Mouse (Mus musculus) urinary bladder, postnatal 4 days (tissue): ENCODE results near the gene Acot7.
"Not testable (repeated sequence)": the region's sequence is repeated elsewhere in the genome, so short reads cannot be mapped to it uniquely, and the experiment has no call there.

Source experiments
- DNase-seq, 2 experiments: peaks; one replicate each; pipeline ENCODE4 v3.0.0; 2021 to 2022; ENCODE audit warnings: low spot score in 2 of 2

The Acot7 gene

DNA sequence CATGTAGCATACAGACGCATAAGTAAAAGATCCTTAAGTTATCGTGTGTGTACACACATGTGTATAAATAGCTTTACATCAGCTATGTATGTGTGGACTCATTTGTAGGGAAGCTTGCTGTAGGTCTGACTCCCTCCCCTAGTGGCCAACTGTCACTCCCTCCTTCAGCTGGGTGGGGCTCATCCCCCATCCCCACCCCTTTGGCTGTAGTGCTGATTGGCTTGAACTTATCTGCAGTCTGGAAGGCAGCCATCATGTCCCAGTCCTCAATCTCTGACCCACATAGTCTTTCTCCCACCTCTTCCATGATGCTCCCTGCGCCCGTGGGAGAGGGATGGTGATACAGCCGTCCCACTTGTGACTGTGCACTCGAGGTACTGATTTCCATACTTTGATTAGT, 26.7 kb downstream of the Acot7 start:
- DNase-seq: no peak

DNA sequence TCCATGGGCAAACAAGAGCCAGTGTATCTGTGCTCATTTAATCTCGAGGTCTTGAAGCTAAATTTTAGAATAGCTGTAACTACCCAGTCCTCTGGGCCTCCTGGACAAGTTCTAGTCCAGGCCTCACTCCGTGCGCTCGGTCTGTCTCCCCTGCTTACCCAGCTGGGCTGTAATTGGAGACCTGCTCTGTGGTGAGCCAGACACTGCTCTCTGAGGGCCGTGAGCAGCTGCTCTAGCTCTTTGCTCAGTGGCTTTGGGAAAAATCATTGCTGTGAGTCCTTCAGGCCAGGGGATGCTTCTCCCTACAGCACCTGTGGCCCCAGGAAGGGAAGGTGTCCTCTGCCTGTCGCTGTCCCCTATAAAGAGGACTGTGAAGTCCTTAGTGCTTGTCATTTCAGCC, 28.3 kb downstream of the Acot7 start:
- DNase-seq: peak in 1 of 2 experiments; percentile 12

DNA sequence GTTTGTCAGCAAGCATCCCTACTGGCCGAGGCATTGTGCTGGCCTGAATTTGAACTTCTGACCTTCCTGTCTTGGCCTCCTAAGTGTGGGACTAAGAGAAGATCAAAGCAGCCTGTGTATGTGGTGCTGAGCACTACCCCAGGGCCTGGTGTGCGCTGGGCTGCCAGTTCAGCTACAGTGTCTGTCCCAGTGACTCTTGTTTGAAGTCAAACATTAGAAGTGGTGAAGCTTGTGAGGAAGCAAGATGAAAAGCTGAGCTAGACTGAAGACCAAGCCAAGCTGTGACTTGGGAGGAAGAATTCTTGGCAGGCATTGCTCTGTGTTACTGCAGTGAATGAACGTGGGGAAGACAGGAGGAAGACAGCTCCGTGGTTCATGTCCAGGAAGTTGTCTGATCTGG, 31.7 kb downstream of the Acot7 start:
- DNase-seq: no peak

DNA sequence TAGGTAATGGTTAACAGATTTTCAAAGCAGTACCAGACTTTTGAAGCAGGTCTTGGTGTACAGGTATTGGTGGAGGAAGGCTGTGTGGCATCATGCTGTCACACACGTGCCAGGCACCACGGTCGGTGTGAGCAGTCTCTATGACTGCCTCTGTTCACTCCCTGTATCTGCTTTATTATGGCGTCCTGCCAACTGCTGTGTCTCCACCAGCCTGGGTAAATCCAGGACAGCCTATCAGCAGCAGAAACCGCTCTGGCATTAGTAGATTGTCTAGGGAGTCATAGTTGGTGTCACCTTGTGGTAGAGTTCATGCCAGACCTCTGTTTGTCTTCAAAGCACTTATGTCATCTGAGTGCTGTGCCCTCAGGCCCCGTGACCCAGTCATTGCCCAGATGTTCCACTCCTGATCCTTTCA, 34.2 kb downstream of the Acot7 start:
- no peak for DNase-seq

DNA sequence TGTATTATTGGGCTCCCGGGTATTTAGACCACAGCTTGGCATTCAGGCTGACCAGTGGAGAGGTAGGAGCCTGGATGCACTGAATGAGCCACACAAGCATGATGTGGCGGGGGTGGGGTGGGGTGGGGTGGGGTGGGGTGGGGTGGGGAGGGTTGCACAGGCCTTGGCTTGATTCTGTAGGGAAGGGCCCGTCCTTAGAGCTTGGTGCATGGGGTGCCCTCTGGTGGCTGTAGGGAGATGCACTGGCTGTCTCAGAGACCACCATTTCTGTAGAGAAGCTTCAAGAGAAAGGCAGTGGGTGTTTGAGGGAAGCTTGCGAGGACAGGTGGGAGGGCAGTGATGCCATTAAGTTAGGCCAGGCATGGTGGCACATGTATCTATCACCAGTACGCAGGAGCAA, 34.6 kb downstream of the Acot7 start:
- no peak for DNase-seq

DNA sequence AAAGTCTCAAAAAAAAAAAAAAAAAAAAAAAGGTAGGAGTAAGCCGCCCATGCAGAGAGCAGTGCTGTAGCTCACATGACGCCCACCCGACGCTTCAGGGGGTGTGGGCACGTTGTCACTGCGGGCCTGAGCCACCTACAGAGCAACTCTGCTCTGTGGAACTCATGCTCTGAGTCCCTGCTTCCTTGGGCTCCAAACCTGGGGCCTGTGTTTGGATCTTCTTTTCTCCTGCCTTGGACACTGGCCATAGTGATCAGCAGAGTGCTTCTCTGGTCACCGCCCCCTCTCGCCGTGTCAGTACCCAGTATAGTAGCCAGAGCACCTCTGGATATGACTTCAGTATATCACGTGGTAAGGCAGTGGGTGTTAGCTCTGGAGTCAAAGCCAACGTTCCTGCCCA, 35.0 kb downstream of the Acot7 start:
- no peak for DNase-seq

DNA sequence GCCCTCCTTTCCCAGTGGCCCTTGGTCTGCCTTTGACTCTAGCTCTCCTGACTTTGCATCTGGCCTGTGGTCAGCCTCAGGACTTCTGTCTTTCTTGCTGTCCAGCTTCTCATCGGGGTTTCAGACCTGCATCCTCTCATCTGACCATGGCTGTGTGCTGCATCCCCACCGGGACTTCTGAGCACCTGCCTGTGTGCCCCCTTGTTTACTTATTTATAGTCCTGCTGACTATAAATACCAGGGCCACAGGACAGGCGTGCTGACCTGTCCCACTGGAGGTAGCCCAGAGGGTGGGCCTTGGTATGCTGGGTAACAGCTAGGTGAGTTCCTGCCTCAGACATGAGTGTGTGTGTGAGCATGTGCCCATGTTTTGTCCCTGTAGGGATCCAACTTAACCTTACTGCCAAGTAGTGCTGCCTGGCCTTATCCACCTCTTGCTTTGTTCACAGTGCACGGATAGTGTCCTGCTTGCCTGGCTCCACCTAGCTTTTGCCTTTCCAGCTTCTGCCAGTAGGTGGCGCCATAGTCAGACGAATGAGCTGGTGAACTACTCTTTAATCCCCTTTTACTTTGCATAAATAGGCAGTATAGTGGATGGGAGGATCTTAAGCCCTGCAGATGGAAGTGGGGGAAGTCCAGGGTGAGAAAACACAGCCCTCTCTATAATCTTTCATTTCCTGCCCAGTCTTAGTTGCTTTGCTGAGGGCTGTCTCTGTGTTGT, 36.0 kb downstream of the Acot7 start:
- DNase-seq: peak; percentile 78 to 93

DNA sequence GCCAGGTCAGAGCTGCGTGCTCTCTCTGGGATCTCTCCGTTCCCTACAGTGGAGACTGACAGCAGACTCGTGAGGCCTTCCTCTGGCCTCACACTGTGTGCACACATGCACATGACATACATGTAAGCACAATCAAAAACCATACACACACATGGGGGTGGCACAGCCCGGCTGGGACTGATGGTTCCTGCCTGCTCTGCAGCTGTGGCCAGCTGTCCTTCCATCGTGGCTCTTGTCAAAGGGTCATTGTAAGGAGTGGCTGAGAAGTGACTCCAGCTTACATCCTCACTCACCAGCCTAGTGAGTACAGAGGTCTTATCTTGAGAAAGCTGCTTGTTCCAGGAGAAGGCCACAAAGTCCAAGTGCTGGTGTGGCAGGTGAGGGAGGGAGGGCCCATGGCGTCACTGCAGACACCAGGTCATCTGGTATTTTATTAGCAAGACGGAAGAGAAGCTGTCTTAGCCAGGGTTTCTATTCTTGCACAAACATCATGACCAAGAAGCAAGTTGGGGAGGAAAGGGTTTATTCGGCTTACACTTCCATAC, 37.0 kb downstream of the Acot7 start:
- no peak for DNase-seq

DNA sequence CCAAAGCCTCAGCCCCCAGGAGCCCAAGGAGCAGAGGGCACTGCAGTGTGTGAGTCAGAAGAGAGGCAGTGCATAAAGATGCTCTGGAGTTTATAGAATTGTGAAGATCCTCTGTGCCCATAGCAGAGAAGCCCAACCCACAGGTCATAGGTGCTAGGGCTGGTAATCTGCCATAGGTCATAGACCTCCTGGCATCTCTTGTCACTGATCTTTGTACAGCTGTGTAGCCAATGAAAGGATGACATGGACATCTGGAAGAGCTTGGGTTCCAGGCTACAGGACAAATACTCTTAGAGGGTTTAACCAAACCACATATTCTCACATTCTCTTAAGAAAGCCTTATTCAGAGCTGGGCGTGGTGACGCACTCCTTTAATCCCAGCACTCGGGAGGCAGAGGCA, 41.7 kb downstream of the Acot7 start:
- no peak for DNase-seq

DNA sequence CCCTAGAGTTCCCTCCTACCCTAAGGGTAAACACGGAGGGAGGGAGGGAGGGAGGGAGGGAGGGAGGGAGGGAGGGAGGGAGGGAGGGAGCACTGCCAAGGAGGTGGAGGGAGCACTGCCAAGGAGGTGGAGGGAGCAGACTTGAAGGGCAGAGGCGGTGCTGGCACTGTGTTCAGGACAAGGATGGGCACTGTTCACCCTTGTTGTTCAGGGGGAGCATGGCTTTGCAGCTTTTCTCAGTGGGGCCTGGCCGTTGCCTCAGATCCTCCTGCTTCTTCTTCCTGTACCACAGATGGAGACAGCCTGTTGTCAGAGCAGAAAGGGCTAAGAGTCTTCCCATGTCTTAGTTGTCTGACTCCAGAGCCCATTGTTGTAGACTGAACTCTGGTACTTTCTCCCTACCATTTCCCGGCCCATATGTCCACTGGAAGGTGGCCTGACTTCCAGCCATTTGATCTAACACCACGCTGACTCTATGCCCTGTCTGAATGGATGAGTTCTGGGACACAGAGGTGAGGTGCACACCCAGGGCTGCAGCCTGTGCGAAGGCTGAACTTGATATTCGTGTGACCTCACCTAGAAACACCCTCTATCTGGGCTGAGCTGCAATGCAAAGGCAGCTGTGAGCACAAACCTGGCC, 43.0 kb downstream of the Acot7 start:
- no peak for DNase-seq

DNA sequence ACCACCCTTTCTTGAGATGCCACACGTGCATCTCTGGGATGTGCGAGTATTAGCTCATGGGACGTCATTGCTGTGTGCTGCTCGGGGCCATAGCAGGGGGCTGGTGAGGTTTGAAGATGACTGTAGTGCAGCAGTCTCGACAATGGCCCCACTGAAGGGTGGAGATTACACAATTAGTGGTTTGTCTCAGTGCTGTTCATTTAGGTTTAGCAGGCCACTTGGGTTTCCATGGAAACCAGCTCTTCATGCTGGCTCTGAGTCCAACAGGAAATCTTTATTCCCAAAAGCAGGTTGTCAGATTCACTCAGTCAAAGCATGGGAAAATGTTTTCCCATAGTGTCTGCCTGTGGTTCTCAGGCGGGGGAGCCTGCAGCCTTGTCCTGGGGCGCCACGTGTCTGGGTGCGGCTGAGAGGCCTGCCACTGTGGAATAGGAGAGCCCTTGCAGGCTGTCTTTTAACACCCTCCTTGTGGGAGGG, 43.5 kb downstream of the Acot7 start:
- no peak for DNase-seq

DNA sequence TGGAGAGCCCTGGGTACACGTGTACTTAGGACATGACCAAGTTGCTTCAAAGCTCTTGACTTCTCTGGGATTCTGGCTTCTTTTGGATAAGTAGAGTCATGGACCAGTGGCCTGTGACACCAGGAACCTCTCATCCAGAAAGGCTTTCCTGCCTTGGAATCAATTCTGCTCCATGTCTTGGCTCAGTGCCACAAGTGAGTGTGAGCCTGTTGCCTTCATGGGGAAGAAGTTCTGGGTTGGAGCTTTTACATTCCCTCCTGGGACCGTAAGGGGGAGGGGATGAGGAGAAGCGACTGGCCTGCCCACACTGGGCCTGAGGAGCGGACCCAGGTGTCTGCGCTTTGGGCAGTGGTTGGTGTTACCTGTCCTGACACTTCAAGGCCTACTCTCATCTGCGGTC, 44.2 kb downstream of the Acot7 start:
- DNase-seq: no peak

DNA sequence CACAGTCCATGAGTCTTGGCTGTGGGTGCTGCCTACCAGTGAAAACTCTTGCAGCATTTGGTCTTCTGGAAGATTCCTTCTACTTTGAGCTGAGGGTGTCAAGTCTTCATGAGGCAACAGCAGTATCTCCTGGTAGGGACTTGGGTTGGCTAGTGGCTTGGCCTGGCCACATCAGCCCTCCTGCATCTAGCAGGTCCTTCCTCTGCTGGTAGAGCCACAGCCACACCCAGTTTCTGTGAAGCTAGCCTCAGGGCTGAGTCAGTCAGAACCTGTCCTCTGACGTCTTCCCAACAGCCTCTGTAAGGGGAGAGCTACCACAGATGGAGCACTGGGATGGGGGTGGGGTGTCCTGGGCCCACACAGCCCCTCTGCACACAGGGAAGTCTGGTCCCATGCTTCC, 44.6 kb downstream of the Acot7 start:
- DNase-seq: no peak

DNA sequence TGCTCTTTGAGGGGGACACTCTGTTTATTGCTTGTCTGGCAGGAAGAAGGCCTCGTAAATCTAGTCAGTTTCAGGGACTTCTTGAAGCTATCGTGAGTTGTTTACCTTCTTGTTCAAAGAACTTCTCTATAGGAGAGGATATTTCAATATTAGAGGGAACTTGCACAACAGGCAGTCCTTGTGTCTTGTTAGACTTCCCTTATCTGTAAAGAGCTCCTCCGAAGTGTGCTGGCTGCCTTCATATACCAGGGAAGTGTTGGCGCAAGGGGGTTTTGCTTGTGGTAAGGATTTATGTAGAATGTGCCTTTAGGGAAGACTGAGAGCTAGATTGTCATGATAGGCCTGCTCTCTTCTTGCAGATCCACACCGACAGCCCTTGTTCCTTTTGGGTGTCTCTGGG, 46.2 kb downstream of the Acot7 start:
- DNase-seq: no peak

DNA sequence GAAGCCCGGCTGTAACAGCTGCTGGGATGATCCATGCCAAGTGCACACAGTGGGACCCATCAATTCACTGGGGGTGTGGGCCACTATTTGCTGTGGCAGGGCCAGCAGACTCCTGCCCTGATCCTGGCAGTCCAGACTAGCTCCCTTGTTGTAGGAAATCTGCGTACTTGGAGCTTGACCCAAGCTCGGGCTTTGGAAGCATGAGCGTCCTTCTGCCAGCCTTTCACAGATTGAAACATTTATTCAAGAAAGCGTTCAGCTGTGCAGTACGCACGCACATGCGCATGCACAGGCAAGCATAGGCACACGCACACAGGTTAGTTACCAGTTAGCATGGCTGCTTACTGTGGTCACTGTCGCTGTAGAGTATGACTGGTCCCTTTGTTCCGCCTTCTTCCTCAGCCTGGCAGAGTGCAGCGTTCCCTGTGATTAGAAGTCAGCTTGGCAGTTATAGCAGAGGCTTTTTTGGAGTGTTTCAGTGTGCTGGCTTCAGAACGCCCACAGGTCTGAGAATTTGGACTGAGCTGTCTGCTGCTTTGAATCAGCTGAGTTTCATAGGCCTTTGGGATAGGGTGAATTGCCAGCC, 49.1 kb downstream of the Acot7 start:
- no peak for DNase-seq

DNA sequence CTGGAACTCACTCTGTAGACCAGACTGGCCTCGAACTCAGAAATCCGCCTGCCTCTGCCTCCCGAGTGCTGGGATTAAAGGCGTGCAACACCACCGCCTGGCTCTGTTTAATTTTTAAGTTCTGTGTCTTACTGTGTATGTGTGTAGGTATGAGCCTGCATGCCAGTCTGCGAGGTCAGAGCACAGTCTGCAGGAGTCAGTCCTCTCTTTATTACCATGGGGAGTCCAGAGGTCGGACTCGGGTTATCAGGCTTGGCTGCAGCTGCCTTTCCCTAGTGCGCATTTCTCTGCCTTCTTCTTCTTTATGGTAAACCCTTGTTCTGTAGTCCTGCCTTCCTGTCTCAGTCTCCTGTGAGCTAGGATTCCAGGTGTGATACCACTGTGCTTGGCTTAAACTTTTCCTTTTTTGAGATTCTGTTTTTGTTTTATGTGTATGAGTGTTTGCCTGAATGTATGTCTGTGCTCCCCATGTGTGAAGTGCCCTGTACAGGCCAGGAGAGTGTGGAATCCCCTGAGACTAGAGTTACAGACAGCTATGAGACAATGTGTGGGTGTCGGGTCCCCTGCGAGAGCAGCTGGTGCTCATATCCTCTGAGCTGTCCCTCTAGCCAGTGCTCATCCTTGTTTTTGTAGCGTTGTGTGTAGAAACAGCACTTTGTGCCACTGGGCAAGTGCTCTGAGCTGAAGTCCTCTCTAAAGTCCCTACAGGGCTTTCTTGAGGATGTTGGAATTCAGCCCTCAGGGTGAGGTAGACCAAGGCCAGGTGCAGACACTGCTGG, 50.0 kb downstream of the Acot7 start:
- DNase-seq: no peak

DNA sequence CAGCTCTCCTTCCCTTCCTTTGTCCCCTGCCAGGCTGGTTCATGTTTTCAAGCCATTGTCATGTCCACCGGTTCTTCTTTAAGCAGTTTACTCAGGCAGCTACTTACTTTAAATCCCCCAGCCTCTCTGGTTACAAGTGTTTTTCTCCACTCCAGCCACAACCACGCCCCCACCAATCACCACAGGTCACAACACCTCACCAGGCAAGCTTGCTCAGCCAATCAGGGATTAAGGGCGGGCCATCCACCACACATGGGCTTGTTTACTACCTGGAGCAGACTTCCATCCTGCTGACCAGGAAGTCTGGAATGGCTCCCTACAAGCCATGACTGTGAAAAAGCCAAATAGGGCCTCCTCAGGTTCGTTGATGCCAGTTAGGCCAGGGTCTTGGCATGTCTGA, 52.4 kb downstream of the Acot7 start:
- DNase-seq: not testable (repeated sequence)

DNA sequence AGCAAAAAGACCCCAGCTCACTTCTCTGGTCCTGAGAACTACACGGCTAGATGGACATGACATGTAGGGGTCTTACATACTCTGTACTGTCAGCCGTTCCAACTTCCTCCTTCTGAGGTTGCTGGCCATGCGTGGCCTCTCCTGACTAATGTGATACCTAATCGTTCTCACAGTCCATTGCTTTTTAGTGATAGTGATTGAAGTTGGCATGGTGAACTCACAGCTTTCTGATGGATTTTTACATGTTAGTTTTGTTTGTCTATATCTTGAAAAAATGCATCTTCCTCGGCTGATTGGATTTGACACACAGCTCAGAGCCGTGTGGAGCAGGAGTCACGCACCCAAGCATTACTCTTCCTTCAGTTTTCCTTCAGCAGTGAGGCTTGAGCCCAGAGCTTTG, 53.4 kb downstream of the Acot7 start:
- DNase-seq: no peak

DNA sequence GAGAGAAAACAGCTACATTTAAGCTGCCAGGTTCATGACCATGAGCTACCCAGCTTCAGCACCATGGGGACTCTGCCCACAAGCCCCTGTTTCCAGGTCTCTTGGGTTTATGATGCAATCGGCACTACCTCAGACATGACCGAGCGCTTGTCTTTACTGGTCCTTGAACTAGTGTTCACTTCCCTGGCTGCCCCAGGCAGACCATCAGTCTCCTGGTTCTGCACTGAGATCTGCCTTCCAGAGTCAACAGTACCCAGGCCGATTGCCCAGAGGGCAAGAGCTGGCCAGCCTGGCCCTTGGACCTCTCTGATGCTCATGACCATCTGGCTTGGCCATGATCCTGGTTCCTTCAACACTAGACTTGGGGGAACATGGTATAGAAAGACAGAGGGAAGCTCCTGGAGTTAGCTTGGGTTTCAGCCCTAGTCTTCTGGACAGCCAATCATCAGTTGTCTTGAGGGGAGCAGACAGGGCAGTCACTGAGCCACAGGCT, 54.5 kb downstream of the Acot7 start:
- no peak for DNase-seq

DNA sequence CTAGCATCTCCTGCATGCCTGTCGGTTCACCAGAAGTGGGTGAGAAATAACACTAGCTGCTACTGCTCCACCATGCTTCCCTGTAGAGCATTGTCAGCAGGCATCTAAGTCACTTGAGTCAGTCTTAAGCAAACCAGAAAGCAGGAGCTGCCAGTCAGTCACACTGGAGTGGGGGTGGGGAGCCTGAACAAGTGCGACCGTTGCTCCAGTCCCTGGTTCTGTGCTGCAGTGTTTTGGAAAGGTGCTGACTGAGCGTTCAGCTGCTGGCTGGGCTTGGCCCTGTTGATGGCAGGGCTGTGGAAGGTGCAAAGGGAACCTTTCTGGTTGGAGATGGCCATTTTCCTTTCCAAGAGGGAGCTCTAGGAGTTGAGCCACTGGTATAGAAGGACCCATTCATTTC, 62.0 kb downstream of the Acot7 start:
- DNase-seq: no peak

DNA sequence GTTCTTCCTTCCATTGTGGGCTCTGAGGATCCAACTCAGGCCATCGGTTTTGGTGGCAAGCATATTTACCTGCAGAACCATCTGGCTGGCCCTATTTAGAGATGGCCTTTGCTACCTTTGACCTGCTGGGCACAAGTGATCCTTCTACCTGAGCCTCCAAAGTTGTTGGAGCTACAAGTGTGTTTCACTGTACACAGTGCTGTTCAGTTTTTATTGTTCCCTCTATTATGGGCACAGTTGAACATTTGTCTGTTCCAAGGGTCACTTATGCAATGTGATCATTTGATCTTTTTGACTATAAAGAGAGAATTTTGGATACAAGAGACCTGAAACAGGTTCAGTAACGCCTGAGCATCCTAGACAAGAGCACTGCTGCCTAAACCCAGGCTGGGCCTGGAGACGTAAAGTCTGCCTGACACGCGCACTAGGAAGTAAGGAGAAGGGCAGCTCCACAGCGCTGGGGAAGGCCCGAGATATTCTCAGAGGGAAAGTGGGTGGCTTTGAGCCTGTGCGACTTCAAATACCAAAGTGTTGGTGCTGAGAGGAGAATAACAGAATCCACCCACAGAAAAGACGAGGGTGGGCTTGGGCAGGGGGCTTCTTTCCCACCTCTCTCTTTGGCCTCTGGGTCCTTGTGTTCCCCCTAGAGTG, 65.4 kb downstream of the Acot7 start:
- DNase-seq: no peak
